Mouse (Mus musculus): Measurements from ENCODE around the gene Zfp740.

- TF ChIP-seq CTCF (conservative IDR thresholded peaks at IDR 0.05; ENCODE audit: low read length) (no peak), POU5F1 (IDR thresholded peaks at IDR 0.05; ENCODE audit: borderline replicate concordance, low read length) (no peak), NANOG (IDR thresholded peaks at IDR 0.05; ENCODE audit: borderline replicate concordance, low read length) (no peak)
These were observed 45.2 kb downstream of the Zfp740 start for GRCm38 (mm10) chr15:102248131-102248811.

All from E14TG2a.4 (cell line).